Mouse (Mus musculus) cortical plate, adult 2 months (tissue): ENCODE data around the gene Tmem41a.

Experiments used
- CTCF ChIP-seq: fragments of 200-500 bp; IDR thresholded peaks from 2 replicates; pipeline ENCODE4 v1.5.1; 2011; ENCODE audit warnings: mild to moderate bottlenecking, control low read depth, low read length; ENCODE audit not compliant: insufficient read depth; ENCODE audit errors: extremely low read depth
- POLR2A ChIP-seq: fragments of 200-500 bp; IDR thresholded peaks from 2 replicates; pipeline ENCODE4 v1.6.1; 2011; ENCODE audit warnings: mild to moderate bottlenecking, low read length, control low read depth; ENCODE audit not compliant: insufficient read depth; ENCODE audit errors: extremely low read depth

DNA sequence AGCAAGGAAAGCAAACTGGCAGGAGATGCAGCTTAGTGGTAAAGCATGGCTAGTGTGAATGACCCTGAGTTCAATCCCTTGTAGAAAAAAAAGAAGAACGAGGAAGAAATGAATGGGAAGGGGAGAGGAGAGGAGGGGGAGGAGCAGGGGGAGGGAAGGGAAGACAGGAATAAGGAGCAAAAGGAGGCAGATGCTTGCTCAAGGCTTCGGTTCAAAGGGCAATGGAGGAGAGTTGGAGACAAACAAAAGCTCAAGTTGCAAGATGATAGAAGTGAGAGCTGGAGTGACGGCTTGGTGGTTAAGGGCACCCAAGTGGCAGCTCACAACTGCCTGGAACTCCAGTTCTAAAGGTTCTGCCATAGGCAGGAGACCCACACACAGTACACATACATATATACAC, 38.8 kb upstream of the Tmem41a start:
- TF ChIP-seq CTCF (no peak), POLR2A (no peak)
